Mouse (Mus musculus): Measurements from ENCODE around the gene Map1s. TPM values are rescaled to one million over a fixed set of nuclear protein-coding genes. Genes with fewer than 3 reads are reported as not detected.

Map1s gene
- polyA plus RNA-seq, 1 experiment: 3.3 TPM

GRCm38 (mm10) chr8:70902211-70902610 is 3.5 kb upstream of the Map1s start:
- H3K9me3 ChIP-seq (ENCODE audit: control insufficient read depth, low read length): no peaks in the 10 kb centered on the region
- H3K27me3 ChIP-seq (ENCODE audit: control insufficient read depth): peaks cover 9% of the 10 kb centered on the region
- peaks cover 39% of the 10 kb centered on the region for H3K4me1 ChIP-seq (ENCODE audit: control insufficient read depth)
- no peaks in the 10 kb centered on the region for H3K36me3 ChIP-seq (ENCODE audit: control insufficient read depth)
- no peak for TF ChIP-seq GATA1 (IDR thresholded peaks at IDR 0.05; ENCODE audit: low read length)
- no peak for TF ChIP-seq TAL1 (IDR thresholded peaks at IDR 0.05; ENCODE audit: low read length)
- H3K4me3 ChIP-seq (replicated peaks): no peak overlapping the region

GRCm38 (mm10) chr8:70903112-70903511 is 2.6 kb upstream of the Map1s start:
- Histone ChIP-seq H3K36me3 (ENCODE audit: control insufficient read depth) (peaks cover 3% of the 10 kb centered on the region; the same call in 1 of the 2 replicates), H3K4me3 (replicated peaks) (no peak overlapping the region), H3K4me1 (ENCODE audit: control insufficient read depth) (peaks cover 41% of the 10 kb centered on the region), H3K9me3 (ENCODE audit: control insufficient read depth, low read length) (no peaks in the 10 kb centered on the region), H3K27me3 (ENCODE audit: control insufficient read depth) (peaks cover 9% of the 10 kb centered on the region)
- TF ChIP-seq GATA1 (IDR thresholded peaks at IDR 0.05; ENCODE audit: low read length): no peak

DNA sequence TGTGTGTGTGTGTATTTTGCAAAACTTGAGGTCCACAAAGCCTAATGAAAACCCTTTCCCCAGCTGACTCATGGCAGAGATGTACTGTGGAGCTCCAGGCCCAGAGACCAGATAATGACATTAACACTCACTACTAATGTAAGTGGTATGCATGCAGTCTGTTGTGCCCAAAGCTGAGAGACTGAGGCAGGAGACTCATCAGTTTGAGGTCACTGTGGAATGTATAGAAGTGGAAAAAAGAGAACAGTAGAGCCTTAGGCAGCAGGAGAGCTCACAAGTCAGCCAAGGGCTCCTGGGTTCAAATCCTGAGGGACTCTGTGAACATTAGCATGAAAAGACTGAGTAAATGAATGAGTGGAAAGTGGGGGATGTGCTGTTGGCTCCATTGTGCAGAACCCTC is 2.1 kb upstream of the Map1s start:
- peaks cover 37% of the 10 kb centered on the region for H3K4me1 ChIP-seq (ENCODE audit: control insufficient read depth)
- H3K9me3 ChIP-seq (ENCODE audit: control insufficient read depth, low read length): no peaks in the 10 kb centered on the region
- no peak for TF ChIP-seq GATA1 (IDR thresholded peaks at IDR 0.05; ENCODE audit: low read length)
- H3K4me3 ChIP-seq (replicated peaks): no peak overlapping the region
- peaks cover 3% of the 10 kb centered on the region; the same call in 1 of the 2 replicates for H3K36me3 ChIP-seq (ENCODE audit: control insufficient read depth)
- H3K27me3 ChIP-seq (ENCODE audit: control insufficient read depth): peaks cover 9% of the 10 kb centered on the region

GRCm38 (mm10) chr8:70904532-70904931 is 1.2 kb upstream of the Map1s start:
- Histone ChIP-seq H3K27me3 (ENCODE audit: control insufficient read depth) (peaks cover 9% of the 10 kb centered on the region), H3K9me3 (ENCODE audit: control insufficient read depth, low read length) (no peaks in the 10 kb centered on the region), H3K4me3 (replicated peaks) (no peak overlapping the region), H3K4me1 (ENCODE audit: control insufficient read depth) (peaks cover 34% of the 10 kb centered on the region), H3K36me3 (ENCODE audit: control insufficient read depth) (peaks cover 7% of the 10 kb centered on the region)
- TF ChIP-seq TAL1 (IDR thresholded peaks at IDR 0.05; ENCODE audit: low read length) (no peak), GATA1 (IDR thresholded peaks at IDR 0.05; ENCODE audit: low read length) (no peak)

DNA sequence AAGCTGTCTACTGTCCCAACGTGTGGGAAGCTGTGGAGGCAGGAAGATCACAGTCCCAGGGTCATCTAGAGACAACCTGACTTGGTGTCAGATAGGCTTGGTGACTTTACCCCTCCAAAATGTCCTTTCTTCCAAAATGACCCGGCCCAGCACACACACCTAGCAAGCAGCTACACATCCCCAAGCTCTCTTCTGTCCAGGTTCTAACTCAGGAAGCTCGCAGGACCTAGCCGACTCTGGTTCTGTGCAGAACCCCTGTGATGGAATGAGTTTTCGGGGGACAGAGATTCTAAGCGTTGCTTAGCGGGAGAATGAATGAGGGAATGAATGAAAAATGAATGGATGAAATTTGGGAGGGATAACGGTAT is 285 bp upstream of the Map1s start:
- peaks cover 9% of the 10 kb centered on the region for H3K27me3 ChIP-seq (ENCODE audit: control insufficient read depth)
- peaks cover 34% of the 10 kb centered on the region for H3K4me1 ChIP-seq (ENCODE audit: control insufficient read depth)

GRCm38 (mm10) chr8:70907518-70907917 is 1.8 kb downstream of the Map1s start:
- H3K4me1 ChIP-seq (ENCODE audit: control insufficient read depth): peaks cover 36% of the 10 kb centered on the region
- H3K9me3 ChIP-seq (ENCODE audit: control insufficient read depth, low read length): no peaks in the 10 kb centered on the region
- peaks cover 28% of the 10 kb centered on the region for H3K36me3 ChIP-seq (ENCODE audit: control insufficient read depth)
- no peak for TF ChIP-seq GATA1 (IDR thresholded peaks at IDR 0.05; ENCODE audit: low read length)
- no peak overlapping the region for H3K4me3 ChIP-seq (replicated peaks)
- peaks cover 7% of the 10 kb centered on the region for H3K27me3 ChIP-seq (ENCODE audit: control insufficient read depth)

More for the DNA sequence above, 285 bp upstream of the Map1s start:
- peak overlapping the region; percentile 80 for H3K4me3 ChIP-seq (replicated peaks)
- no peaks in the 10 kb centered on the region for H3K9me3 ChIP-seq (ENCODE audit: control insufficient read depth, low read length)
- TF ChIP-seq TAL1 (IDR thresholded peaks at IDR 0.05; ENCODE audit: low read length) (no peak), GATA1 (IDR thresholded peaks at IDR 0.05; ENCODE audit: low read length) (no peak)
- peaks cover 8% of the 10 kb centered on the region for H3K36me3 ChIP-seq (ENCODE audit: control insufficient read depth)

GRCm38 (mm10) chr8:70911596-70911995 is 5.9 kb downstream of the Map1s start:
- peaks cover 69% of the 10 kb centered on the region for H3K36me3 ChIP-seq (ENCODE audit: control insufficient read depth)
- H3K4me3 ChIP-seq (replicated peaks): no peak overlapping the region
- H3K9me3 ChIP-seq (ENCODE audit: control insufficient read depth, low read length): peaks cover 2% of the 10 kb centered on the region
- H3K4me1 ChIP-seq (ENCODE audit: control insufficient read depth): peaks cover 19% of the 10 kb centered on the region
- TF ChIP-seq TAL1 (IDR thresholded peaks at IDR 0.05; ENCODE audit: low read length) (no peak), GATA1 (IDR thresholded peaks at IDR 0.05; ENCODE audit: low read length) (no peak)
- no peaks in the 10 kb centered on the region for H3K27me3 ChIP-seq (ENCODE audit: control insufficient read depth)

GRCm38 (mm10) chr8:70912955-70913354 is 7.2 kb downstream of the Map1s start:
- Histone ChIP-seq H3K27me3 (ENCODE audit: control insufficient read depth) (no peaks in the 10 kb centered on the region), H3K4me3 (replicated peaks) (no peak overlapping the region), H3K4me1 (ENCODE audit: control insufficient read depth) (peaks cover 6% of the 10 kb centered on the region), H3K9me3 (ENCODE audit: control insufficient read depth, low read length) (peaks cover 2% of the 10 kb centered on the region), H3K36me3 (ENCODE audit: control insufficient read depth) (peaks cover 79% of the 10 kb centered on the region)
- TF ChIP-seq TAL1 (IDR thresholded peaks at IDR 0.05; ENCODE audit: low read length) (no peak), GATA1 (IDR thresholded peaks at IDR 0.05; ENCODE audit: low read length) (no peak)

DNA sequence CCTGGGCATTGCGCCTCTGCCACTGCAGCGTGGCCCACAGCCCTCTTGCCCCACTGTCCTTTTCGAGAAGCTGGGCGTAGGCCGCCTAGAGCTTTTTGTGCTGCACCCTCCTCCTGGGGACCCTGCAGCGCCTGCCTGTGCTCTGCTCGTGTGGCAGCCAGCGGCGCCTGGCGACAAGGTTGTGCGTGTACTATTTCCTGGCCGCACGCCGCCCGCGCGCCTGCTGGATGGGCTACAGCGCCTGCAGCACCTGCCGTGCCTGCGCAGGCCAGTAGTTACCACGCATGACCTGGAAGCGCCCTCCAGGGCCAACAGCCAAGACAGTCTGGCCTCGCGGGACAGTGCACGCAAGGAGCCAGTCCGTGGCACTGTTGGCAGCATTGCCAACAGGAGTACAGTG is 7.8 kb downstream of the Map1s start:
- H3K36me3 ChIP-seq (ENCODE audit: control insufficient read depth): peaks cover 84% of the 10 kb centered on the region
- no peak overlapping the region for H3K4me3 ChIP-seq (replicated peaks)
- peaks cover 2% of the 10 kb centered on the region for H3K9me3 ChIP-seq (ENCODE audit: control insufficient read depth, low read length)
- H3K27me3 ChIP-seq (ENCODE audit: control insufficient read depth): no peaks in the 10 kb centered on the region
- H3K4me1 ChIP-seq (ENCODE audit: control insufficient read depth): peaks cover 6% of the 10 kb centered on the region
- TF ChIP-seq TAL1 (IDR thresholded peaks at IDR 0.05; ENCODE audit: low read length): no peak
- TF ChIP-seq GATA1 (IDR thresholded peaks at IDR 0.05; ENCODE audit: low read length): no peak

DNA sequence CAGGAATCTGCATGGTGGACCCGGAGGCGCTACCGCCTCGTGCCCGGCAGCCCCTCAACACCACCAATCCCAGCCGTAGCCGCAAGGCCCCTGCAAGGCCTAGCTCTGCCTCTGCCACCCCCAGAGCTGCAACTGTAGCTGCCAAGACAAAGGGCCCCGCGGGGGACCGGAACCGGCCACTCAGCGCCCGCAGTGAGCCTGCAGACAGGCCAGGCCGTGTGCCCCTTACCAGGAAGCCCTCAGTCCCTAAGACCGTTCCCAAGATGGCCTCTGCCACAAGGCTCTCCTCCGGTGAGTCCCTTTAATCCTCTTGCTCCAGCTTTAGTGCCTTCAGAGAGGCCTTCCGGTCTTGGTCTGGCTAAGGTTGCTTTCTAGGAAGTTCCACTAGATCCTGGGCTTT is 9.0 kb downstream of the Map1s start:
- Histone ChIP-seq H3K4me3 (replicated peaks) (no peak overlapping the region), H3K4me1 (ENCODE audit: control insufficient read depth) (peaks cover 2% of the 10 kb centered on the region; the same call in 1 of the 2 replicates), H3K9me3 (ENCODE audit: control insufficient read depth, low read length) (peaks cover 2% of the 10 kb centered on the region), H3K36me3 (ENCODE audit: control insufficient read depth) (peaks cover 84% of the 10 kb centered on the region), H3K27me3 (ENCODE audit: control insufficient read depth) (no peaks in the 10 kb centered on the region)
- TF ChIP-seq GATA1 (IDR thresholded peaks at IDR 0.05; ENCODE audit: low read length) (no peak), TAL1 (IDR thresholded peaks at IDR 0.05; ENCODE audit: low read length) (no peak)
